Mouse (Mus musculus): ENCODE results near the gene Gm10681. TPM values are rescaled to one million over a fixed set of nuclear protein-coding genes. Genes with fewer than 3 reads are reported as not detected.
"Not testable (repeated sequence)": the region's sequence is repeated elsewhere in the genome, so short reads cannot be mapped to it uniquely, and the experiment has no call there.

Gene Gm10681
- polyA plus RNA-seq, 1 experiment from 2014 or later: not detected

DNA sequence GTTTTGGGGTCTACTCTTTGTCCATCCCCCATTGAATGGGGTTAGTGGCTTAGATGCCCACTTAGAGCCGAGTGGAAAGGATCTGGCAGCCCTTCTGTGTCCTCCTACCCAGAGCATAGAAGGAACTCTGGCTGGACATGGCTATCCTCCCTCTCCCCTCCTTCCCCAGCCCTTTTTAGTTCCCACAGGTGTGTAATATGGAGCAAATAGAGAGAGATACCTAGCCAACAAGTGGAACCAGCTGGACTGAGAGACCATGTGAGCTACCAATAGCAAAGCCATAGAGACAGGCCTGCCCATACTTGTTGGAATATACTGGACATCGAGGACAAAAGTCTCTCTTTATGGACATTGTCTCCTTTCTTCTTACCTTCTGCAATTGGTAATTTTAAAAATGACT lies 20.9 kb downstream of the Gm10681 start:
- H3K9me3 ChIP-seq; H3K27me3 ChIP-seq; H3K36me3 ChIP-seq; H3K4me3 ChIP-seq; H3K27ac ChIP-seq (replicated peaks); H3K4me2 ChIP-seq; H3K4me1 ChIP-seq (replicated peaks); ATAC-seq (ENCODE audit: low read depth); H3K9ac ChIP-seq: not testable (repeated sequence)
- 84% methylated on average over 2 of the region's 2 CpGs for WGBS

DNA sequence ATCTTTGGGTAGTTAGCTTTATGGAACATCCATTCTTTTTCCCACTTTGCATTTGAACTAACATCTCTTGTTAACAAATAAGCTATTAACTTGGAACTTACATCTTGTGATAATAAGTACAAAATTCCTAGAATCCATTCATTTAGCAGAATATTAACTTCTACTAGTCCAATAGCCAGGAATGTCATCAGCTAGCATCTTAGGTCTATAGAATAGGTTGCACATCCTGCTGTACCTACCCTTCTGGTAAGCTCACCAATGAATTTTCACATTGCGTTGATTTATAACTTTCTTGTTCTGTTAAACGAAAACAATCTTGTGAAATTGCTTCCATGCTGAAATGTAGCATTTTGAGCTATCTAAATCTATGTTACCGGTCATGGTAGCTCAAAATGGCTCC lies 23.7 kb downstream of the Gm10681 start:
- H3K4me1 ChIP-seq (replicated peaks); H3K27ac ChIP-seq (replicated peaks); H3K4me2 ChIP-seq; H3K36me3 ChIP-seq; H3K27me3 ChIP-seq; ATAC-seq (ENCODE audit: low read depth); H3K4me3 ChIP-seq; H3K9ac ChIP-seq; H3K9me3 ChIP-seq: not testable (repeated sequence)
- no CpG with 5 or more reads among the region's 3 CpGs for WGBS

DNA sequence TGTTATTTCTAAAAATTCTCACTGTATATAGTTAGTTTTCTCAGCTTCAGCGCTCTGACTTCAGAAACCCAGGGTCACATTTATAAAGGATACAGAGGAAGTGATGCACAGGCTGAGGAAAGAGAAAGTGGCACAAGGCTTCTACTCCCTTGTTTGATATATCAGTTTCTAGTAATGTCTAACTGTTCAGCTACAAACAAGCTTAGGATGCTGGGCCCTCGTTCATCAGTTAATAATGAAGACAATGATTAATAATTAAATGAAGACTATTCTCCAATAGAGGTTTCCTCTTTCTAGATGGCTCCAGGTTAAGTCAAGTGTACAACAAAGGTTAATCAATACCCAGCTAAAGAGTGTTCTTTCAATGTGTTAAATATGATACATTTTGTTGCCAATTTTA lies 24.8 kb downstream of the Gm10681 start:
- H3K4me2 ChIP-seq; H3K27ac ChIP-seq (replicated peaks); H3K27me3 ChIP-seq; ATAC-seq (ENCODE audit: low read depth); H3K4me1 ChIP-seq (replicated peaks); H3K36me3 ChIP-seq; H3K9me3 ChIP-seq; H3K9ac ChIP-seq; H3K4me3 ChIP-seq: not testable (repeated sequence)
- WGBS: no CpG with 5 or more reads among the region's 2 CpGs

DNA sequence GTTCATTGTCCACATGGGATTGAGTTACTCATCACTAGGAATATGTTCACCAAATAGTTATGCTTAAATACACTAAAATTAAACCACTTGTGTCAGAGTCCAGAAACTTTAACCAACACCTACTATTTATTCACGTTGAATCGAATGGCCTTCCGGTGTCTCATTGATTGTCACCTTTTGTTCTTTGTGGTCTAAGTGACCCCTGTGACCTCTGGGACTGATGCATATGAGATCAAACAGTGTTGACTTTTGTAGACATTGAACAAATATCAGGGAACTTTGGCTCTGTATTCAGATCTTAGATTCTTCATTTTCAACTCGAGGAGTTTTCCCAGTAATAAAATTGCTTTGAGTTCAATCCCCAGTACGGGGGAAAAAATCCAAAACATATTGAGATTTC lies 27.9 kb downstream of the Gm10681 start:
- not testable (repeated sequence) for H3K27me3 ChIP-seq; H3K36me3 ChIP-seq; H3K9me3 ChIP-seq; H3K4me1 ChIP-seq (replicated peaks); H3K27ac ChIP-seq (replicated peaks); H3K4me3 ChIP-seq; ATAC-seq (ENCODE audit: low read depth); H3K9ac ChIP-seq; H3K4me2 ChIP-seq
- WGBS: no CpG with 5 or more reads among the region's 5 CpGs

DNA sequence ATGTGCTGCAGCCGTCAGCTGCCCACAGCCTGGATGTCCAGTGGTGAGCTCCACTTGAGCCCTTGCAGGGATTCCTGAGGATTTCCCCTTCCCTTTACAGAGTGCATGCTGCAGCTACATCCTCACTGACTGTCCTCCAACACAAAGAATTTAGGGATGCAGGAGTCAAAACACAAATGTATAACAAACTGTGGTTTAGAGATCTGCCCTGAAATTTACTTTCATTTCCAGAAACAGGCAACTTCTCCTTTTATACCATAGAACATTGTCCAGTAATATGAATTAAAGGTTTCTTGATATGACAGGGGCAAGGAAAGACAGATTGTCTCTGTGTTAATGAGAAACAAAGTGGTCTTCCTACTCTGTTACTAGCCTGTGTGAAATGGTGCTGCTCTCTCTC lies 37.8 kb downstream of the Gm10681 start:
- H3K9me3 ChIP-seq; H3K9ac ChIP-seq; H3K27me3 ChIP-seq; H3K4me1 ChIP-seq (replicated peaks); H3K36me3 ChIP-seq; H3K27ac ChIP-seq (replicated peaks); H3K4me3 ChIP-seq; H3K4me2 ChIP-seq; ATAC-seq (ENCODE audit: low read depth): not testable (repeated sequence)
- WGBS: no CpG with 5 or more reads among the region's 1 CpGs

DNA sequence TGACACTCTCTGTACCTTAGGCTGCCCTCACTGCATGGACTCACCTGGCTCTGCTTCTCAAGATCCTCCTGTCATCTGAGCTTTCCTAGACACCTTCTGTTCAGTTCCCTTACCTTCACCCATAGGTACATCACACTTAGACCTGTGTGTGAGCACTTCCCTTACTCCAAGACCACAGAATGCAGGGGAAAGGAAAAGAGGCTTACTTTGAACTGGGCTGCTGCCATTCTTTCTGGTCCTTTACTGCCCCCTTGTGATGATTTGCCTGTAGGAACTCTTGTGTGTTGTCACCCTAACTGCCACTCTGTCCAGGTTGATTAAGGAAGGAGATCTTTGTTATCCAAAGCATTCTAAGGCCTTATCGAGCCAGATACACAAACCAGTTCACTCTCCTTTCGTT lies 38.4 kb downstream of the Gm10681 start:
- H3K27me3 ChIP-seq; H3K9ac ChIP-seq; H3K27ac ChIP-seq (replicated peaks); H3K4me1 ChIP-seq (replicated peaks); H3K4me3 ChIP-seq; H3K4me2 ChIP-seq; H3K9me3 ChIP-seq; H3K36me3 ChIP-seq: not testable (repeated sequence)
- 0 out of 2 replicates have a peak, but pooled peaks have one; percentile 43 for ATAC-seq (ENCODE audit: low read depth)
- WGBS: no CpG with 5 or more reads among the region's 2 CpGs

DNA sequence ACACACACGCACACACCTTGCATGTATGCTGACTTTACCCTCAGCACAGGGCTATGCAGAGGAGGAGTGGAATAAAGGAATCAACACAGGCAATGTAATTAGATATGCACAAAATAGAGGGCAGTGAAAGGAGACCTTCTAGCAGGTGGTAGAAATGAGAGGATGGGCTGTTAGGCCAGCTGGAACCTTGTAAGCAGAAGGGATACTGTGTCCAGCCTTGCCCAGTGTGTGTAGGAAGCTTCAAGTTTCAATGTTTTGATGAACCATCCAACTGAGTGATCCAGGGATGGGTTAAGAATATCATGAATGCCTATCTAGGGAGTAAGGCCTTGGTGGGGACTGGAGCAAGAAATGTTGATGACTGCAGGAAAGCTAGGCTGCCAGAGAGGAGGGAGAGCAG lies 40.1 kb downstream of the Gm10681 start:
- H3K9ac ChIP-seq; H3K27me3 ChIP-seq; H3K4me3 ChIP-seq; H3K36me3 ChIP-seq; H3K4me2 ChIP-seq; H3K9me3 ChIP-seq; H3K27ac ChIP-seq (replicated peaks); H3K4me1 ChIP-seq (replicated peaks); ATAC-seq (ENCODE audit: low read depth): not testable (repeated sequence)
- WGBS: no CpG with 5 or more reads among the region's 1 CpGs

DNA sequence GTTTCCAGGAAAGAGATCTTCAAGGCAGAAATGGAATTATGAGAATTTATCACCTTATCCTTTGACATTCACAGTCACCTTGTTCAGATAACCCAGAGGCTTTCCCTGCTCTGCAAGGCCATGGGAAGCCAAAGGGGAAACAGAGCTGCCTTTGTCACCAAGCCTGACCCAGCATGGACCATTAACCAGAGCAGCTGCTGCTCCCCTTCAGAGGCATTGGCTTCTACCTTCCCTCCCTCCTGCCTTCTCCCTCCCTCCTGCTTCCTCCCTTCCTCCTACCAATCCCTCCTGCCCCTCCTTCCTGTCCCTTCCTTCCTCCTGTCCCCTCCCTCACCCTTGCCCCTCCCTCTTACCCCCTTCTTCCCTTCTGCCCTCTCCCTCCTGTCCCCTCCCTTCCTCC lies 41.0 kb downstream of the Gm10681 start:
- H3K4me3 ChIP-seq; ATAC-seq (ENCODE audit: low read depth); H3K4me1 ChIP-seq (replicated peaks); H3K9me3 ChIP-seq; H3K27ac ChIP-seq (replicated peaks); H3K36me3 ChIP-seq; H3K9ac ChIP-seq; H3K27me3 ChIP-seq; H3K4me2 ChIP-seq: not testable (repeated sequence)

DNA sequence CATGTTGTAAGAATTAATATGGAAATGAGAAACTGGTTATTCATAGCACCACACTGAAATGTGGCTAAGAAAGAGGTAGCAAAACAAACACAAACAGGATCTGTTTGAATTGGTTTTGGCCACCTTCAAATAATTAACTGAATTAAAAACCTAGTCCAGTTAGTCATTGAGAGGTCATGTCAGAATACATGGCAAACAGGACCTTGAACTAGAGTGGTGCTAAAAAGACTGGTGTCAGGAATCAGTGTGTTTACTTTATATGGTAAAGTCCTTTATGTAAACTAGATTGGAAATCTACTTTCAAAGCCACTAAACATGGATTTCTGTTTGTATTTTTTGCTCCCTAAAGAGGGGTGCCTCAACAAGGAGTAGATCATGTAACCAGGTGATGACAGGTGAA lies 63.6 kb downstream of the Gm10681 start:
- H3K4me2 ChIP-seq: not testable (repeated sequence)

DNA sequence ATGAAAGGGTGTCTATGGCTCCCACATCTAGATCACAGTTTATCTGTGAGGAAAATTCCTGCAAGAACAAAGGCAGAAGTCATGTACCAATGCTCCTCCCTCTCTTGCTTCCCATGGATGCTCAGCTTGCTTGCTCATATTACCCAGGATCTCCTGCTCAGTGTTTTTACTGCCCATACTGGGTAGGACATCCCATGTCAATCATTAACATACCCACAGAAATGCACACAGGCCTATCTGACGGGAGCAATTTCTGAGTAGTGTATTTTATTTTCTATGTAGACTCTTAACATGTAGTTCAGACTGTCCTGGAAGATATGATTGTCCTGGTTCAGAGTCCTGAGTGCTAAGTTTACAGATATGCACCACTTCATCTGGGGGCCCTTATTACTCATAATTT lies 64.1 kb downstream of the Gm10681 start:
- WGBS: no CpG with 5 or more reads among the region's 1 CpGs

More for the DNA sequence above, 63.6 kb downstream of the Gm10681 start:
- not testable (repeated sequence) for H3K9ac ChIP-seq; H3K27ac ChIP-seq (replicated peaks); H3K9me3 ChIP-seq; H3K4me3 ChIP-seq; H3K36me3 ChIP-seq; ATAC-seq (ENCODE audit: low read depth); H3K27me3 ChIP-seq; H3K4me1 ChIP-seq (replicated peaks)

DNA sequence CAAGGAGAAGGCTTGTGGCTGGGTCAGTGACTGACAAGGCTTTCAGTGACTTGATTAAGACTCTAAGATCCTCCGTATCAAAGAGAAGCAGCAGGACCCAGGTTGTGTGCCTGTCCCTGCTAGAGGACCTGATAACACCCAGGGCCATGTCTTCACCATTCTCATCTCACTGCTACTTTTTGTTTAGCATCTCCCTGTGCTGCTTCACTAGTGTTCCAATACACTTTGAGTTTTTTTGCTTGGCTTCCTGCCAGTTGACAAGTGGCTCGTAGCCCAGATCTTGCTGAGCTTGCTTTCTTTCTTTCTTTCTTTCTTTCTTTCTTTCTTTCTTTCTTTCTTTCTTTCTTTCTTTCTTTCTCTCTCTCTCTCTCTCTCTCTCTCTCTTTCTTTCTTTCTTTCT lies 65.8 kb downstream of the Gm10681 start:
- not testable (repeated sequence) for H3K27me3 ChIP-seq; H3K9ac ChIP-seq; H3K4me2 ChIP-seq; H3K27ac ChIP-seq (replicated peaks); H3K4me3 ChIP-seq; H3K9me3 ChIP-seq; H3K4me1 ChIP-seq (replicated peaks); ATAC-seq (ENCODE audit: low read depth); H3K36me3 ChIP-seq
- WGBS: 54% methylated on average over 1 of the region's 2 CpGs

More for the DNA sequence above, 64.1 kb downstream of the Gm10681 start:
- H3K9me3 ChIP-seq; H3K27me3 ChIP-seq; H3K9ac ChIP-seq; ATAC-seq (ENCODE audit: low read depth); H3K4me1 ChIP-seq (replicated peaks); H3K27ac ChIP-seq (replicated peaks); H3K36me3 ChIP-seq; H3K4me3 ChIP-seq; H3K4me2 ChIP-seq: not testable (repeated sequence)

DNA sequence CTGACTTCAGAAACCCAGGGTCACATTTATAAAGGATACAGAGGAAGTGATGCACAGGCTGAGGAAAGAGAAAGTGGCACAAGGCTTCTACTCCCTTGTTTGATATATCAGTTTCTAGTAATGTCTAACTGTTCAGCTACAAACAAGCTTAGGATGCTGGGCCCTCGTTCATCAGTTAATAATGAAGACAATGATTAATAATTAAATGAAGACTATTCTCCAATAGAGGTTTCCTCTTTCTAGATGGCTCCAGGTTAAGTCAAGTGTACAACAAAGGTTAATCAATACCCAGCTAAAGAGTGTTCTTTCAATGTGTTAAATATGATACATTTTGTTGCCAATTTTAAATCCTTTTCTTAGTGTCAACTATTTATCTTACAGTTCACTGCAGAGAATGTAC lies 78.2 kb downstream of the Gm10681 start, which contains the start of gene Hsd3b4:
Gene Hsd3b4 (minus strand): TSS at position 101 of the 400 bp plus-strand sequence.
- WGBS: no CpG with 5 or more reads among the region's 1 CpGs

DNA sequence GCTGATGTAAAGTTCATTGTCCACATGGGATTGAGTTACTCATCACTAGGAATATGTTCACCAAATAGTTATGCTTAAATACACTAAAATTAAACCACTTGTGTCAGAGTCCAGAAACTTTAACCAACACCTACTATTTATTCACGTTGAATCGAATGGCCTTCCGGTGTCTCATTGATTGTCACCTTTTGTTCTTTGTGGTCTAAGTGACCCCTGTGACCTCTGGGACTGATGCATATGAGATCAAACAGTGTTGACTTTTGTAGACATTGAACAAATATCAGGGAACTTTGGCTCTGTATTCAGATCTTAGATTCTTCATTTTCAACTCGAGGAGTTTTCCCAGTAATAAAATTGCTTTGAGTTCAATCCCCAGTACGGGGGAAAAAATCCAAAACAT lies 81.4 kb downstream of the Gm10681 start:
- not testable (repeated sequence) for ATAC-seq (ENCODE audit: low read depth); H3K9ac ChIP-seq; H3K27me3 ChIP-seq; H3K4me3 ChIP-seq; H3K4me2 ChIP-seq; H3K9me3 ChIP-seq; H3K4me1 ChIP-seq (replicated peaks); H3K36me3 ChIP-seq; H3K27ac ChIP-seq (replicated peaks)
- WGBS: no CpG with 5 or more reads among the region's 5 CpGs

More for the DNA sequence above, 78.2 kb downstream of the Gm10681 start, which contains the start of gene Hsd3b4:
- ATAC-seq (ENCODE audit: low read depth); H3K9me3 ChIP-seq; H3K36me3 ChIP-seq; H3K4me2 ChIP-seq; H3K4me3 ChIP-seq; H3K9ac ChIP-seq; H3K4me1 ChIP-seq (replicated peaks); H3K27ac ChIP-seq (replicated peaks); H3K27me3 ChIP-seq: not testable (repeated sequence)
